In genomic region chr9:78442237-78442578, GRCm38 (mm10) we compare ENCODE assay signal across 9 mouse cellular contexts. TPM values are rescaled to one million over a fixed set of nuclear protein-coding genes. Genes with fewer than 3 reads are reported as not detected.
DNase-seq lines count a peak whose midpoint lies in the region; ATAC-seq and TF ChIP-seq lines count a peak whose summit lies in the region.
"Had no signal": no experiment of that assay in that cellular context is flagged by ENCODE, and none has a peak within 500 bp of the region (broad histone marks: within the 10 kb centered on the region; RNA-seq: fewer than 3 reads in every experiment).

No protein-coding gene starts in this region.

- DNase-seq in lung, postnatal 14 days, result no peak
- no peak for DNase-seq in adrenal gland, adult (ENCODE audit: inconsistent age in 2 of 2, low spot score in 1 of 2)
- no peak for DNase-seq in adrenal gland, postnatal 4 days (ENCODE audit: low spot score in 2 of 2)
- no peak for DNase-seq in testis, postnatal 14 days (ENCODE audit: low spot score)

- peak; percentile 47; the same call in 1 of the 2 replicates for ATAC-seq in lung, embryonic 16.5 days (ENCODE audit: low read depth)
- peak; percentile 60; the same call in 1 of the 2 replicates for ATAC-seq in embryonic facial prominence, embryonic 15.5 days (ENCODE audit: insufficient number of reproducible peaks, low FRiP score, low TSS enrichment, low read depth)
- ATAC-seq in limb, embryonic 12.5 days (ENCODE audit: insufficient number of reproducible peaks, insufficient read depth, low FRiP score, low TSS enrichment, low read depth), result 0 out of 2 replicates have a peak, but pooled peaks have one; percentile 34

- H3K36me3 ChIP-seq in lung, embryonic 16.5 days (ENCODE audit: control insufficient read depth, insufficient read depth, low read length), result no peaks in the 10 kb centered on the region
- H3K36me3 ChIP-seq in embryonic facial prominence, embryonic 15.5 days, result no peaks in the 10 kb centered on the region
- no peaks in the 10 kb centered on the region for H3K36me3 ChIP-seq in limb, embryonic 12.5 days
- no peaks in the 10 kb centered on the region for H3K36me3 ChIP-seq in small intestine, adult 2 months (ENCODE audit: control insufficient read depth, insufficient read depth, low read length)

- peaks cover 40% of the 10 kb centered on the region for H3K27me3 ChIP-seq in lung, embryonic 16.5 days (ENCODE audit: control insufficient read depth, insufficient read depth, low read depth, low read length)
- H3K27me3 ChIP-seq in embryonic facial prominence, embryonic 15.5 days, result peaks cover 56% of the 10 kb centered on the region
- H3K27me3 ChIP-seq in limb, embryonic 12.5 days, result peaks cover 69% of the 10 kb centered on the region
- no peaks in the 10 kb centered on the region for H3K27me3 ChIP-seq in small intestine, adult 2 months (ENCODE audit: control insufficient read depth, insufficient read depth, low read length)

- no peak for TF ChIP-seq CTCF in small intestine, adult 2 months (IDR thresholded peaks at IDR 0.05; ENCODE audit: extremely low read depth, insufficient read length, insufficient replicate concordance, low read depth, low read length)

- TF ChIP-seq POLR2A in small intestine, adult 2 months (IDR thresholded peaks at IDR 0.05; ENCODE audit: low read depth, low read length), result no peak

- WGBS in lung, embryonic 16.5 days, result 5% methylated on average over 9 of the region's 9 CpGs
- 2% methylated on average over 9 of the region's 9 CpGs for WGBS in embryonic facial prominence, embryonic 15.5 days
- 4% methylated on average over 9 of the region's 9 CpGs for WGBS in limb, embryonic 12.5 days
- WGBS in small intestine, adult 2 months, result 2% methylated on average over 9 of the region's 9 CpGs

- peak overlapping the region; percentile 60 for H3K4me3 ChIP-seq in lung, embryonic 16.5 days (ENCODE audit: low read length)
- H3K4me3 ChIP-seq in embryonic facial prominence, embryonic 15.5 days (replicated peaks), result peak overlapping the region; percentile 53
- peak overlapping the region; percentile 49 for H3K4me3 ChIP-seq in limb, embryonic 12.5 days (replicated peaks)
- peak overlapping the region; percentile 73 for H3K4me3 ChIP-seq in small intestine, adult 2 months (ENCODE audit: low read depth, low read length)

- H3K4me1 ChIP-seq in lung, embryonic 16.5 days (replicated peaks; ENCODE audit: control insufficient read depth, insufficient read depth, low read length), result peaks cover 14% of the 10 kb centered on the region
- H3K4me1 ChIP-seq in embryonic facial prominence, embryonic 15.5 days, result peaks cover 19% of the 10 kb centered on the region
- peaks cover 7% of the 10 kb centered on the region; the same call in 1 of the 2 replicates for H3K4me1 ChIP-seq in limb, embryonic 12.5 days (replicated peaks)
- peaks cover 2% of the 10 kb centered on the region for H3K4me1 ChIP-seq in small intestine, adult 2 months (ENCODE audit: control insufficient read depth, insufficient read depth, insufficient read length, low read length)

- H3K9me3 ChIP-seq in lung, embryonic 16.5 days (ENCODE audit: control insufficient read depth, low read length), result no peaks in the 10 kb centered on the region
- no peaks in the 10 kb centered on the region for H3K9me3 ChIP-seq in embryonic facial prominence, embryonic 15.5 days (replicated peaks)
- H3K9me3 ChIP-seq in limb, embryonic 12.5 days, result no peaks in the 10 kb centered on the region

- peak overlapping the region; percentile 72 for H3K9ac ChIP-seq in lung, embryonic 16.5 days (ENCODE audit: low read length)
- H3K9ac ChIP-seq in embryonic facial prominence, embryonic 15.5 days, result peak overlapping the region; percentile 35
- peak overlapping the region; percentile 58 for H3K9ac ChIP-seq in limb, embryonic 12.5 days (replicated peaks)

- H3K27ac ChIP-seq in lung, embryonic 16.5 days (ENCODE audit: low read length), result no peak overlapping the region
- H3K27ac ChIP-seq in embryonic facial prominence, embryonic 15.5 days (replicated peaks), result no peak overlapping the region
- no peak overlapping the region for H3K27ac ChIP-seq in limb, embryonic 12.5 days
- no peak overlapping the region for H3K27ac ChIP-seq in small intestine, adult 2 months (ENCODE audit: insufficient read depth, low read depth, low read length)

- H3K4me2 ChIP-seq in lung, embryonic 16.5 days (ENCODE audit: low read depth, low read length), result peak overlapping the region; percentile 89
- peak overlapping the region; percentile 93 for H3K4me2 ChIP-seq in embryonic facial prominence, embryonic 15.5 days (replicated peaks)
- peak overlapping the region; percentile 79 for H3K4me2 ChIP-seq in limb, embryonic 12.5 days

RNA-seq across cellular contexts. Expression of gene Cgas, which starts 0.8 kb away (rescaled TPM):
- 1.9 and 2.7 TPM in 2 replicates for polyA plus RNA-seq in lung, embryonic 16.5 days (2015; fragmentation: Nextera tagmentation; extraction: Ambion mirVana)
- 2.5 and 3.3 TPM in 2 replicates for polyA plus RNA-seq in embryonic facial prominence, embryonic 15.5 days (2015; fragmentation: Nextera tagmentation; extraction: Ambion mirVana)
- 1.7 TPM in 2 replicates for polyA plus RNA-seq in limb, embryonic 12.5 days (2016; fragmentation: Nextera tagmentation; extraction: Ambion mirVana)
- polyA plus RNA-seq in small intestine, adult 2 months (2012; rRNA removed), result 0.46 and 0.86 TPM in 2 replicates
- 1 to 10 TPM; 1.6 to 1.7 TPM for total RNA-seq in adrenal gland, postnatal 4 days (2021)

RNA-seq across cellular contexts. Expression of gene Mto1, which starts 5.8 kb away (rescaled TPM):
- 22.5 and 22.8 TPM in 2 replicates for polyA plus RNA-seq in lung, embryonic 16.5 days (2015; fragmentation: Nextera tagmentation; extraction: Ambion mirVana)
- polyA plus RNA-seq in embryonic facial prominence, embryonic 15.5 days (2015; fragmentation: Nextera tagmentation; extraction: Ambion mirVana), result 21.2 and 23.6 TPM in 2 replicates
- polyA plus RNA-seq in limb, embryonic 12.5 days (2016; fragmentation: Nextera tagmentation; extraction: Ambion mirVana), result 20.3 and 23.5 TPM in 2 replicates
- polyA plus RNA-seq in small intestine, adult 2 months (2012; rRNA removed), result 6.1 and 7.3 TPM in 2 replicates
- total RNA-seq in adrenal gland, postnatal 4 days (2021), result 10 to 100 TPM; 25.4 to 27.7 TPM

RNA-seq across cellular contexts. Expression of gene Gm17324, which starts 6.4 kb away (rescaled TPM):
- 1.0 and 1.3 TPM in 2 replicates for polyA plus RNA-seq in lung, embryonic 16.5 days (2015; fragmentation: Nextera tagmentation; extraction: Ambion mirVana)
- 0.88 and 1.1 TPM in 2 replicates for polyA plus RNA-seq in embryonic facial prominence, embryonic 15.5 days (2015; fragmentation: Nextera tagmentation; extraction: Ambion mirVana)
- polyA plus RNA-seq in limb, embryonic 12.5 days (2016; fragmentation: Nextera tagmentation; extraction: Ambion mirVana), result 0.79 and 0.88 TPM in 2 replicates
- not detected in 2 replicates for polyA plus RNA-seq in small intestine, adult 2 months (2012; rRNA removed)
- total RNA-seq in adrenal gland, postnatal 4 days (2021), result under 1 TPM; 0.34 to 0.79 TPM

RNA-seq across cellular contexts. Expression of gene Ddx43, which starts 46.6 kb away (rescaled TPM):
- polyA plus RNA-seq in lung, embryonic 16.5 days (2015; fragmentation: Nextera tagmentation; extraction: Ambion mirVana), result 0.11 and 0.13 TPM in 2 replicates
- polyA plus RNA-seq in embryonic facial prominence, embryonic 15.5 days (2015; fragmentation: Nextera tagmentation; extraction: Ambion mirVana), result 0.20 and 0.28 TPM in 2 replicates
- 0.30 and 0.54 TPM in 2 replicates for polyA plus RNA-seq in limb, embryonic 12.5 days (2016; fragmentation: Nextera tagmentation; extraction: Ambion mirVana)
- not detected in 2 replicates for polyA plus RNA-seq in small intestine, adult 2 months (2012; rRNA removed)
- total RNA-seq in adrenal gland, postnatal 4 days (2021), result under 1 TPM; 0.14 to 0.17 TPM
- total RNA-seq: left cerebral cortex, postnatal 36 days had no signal

RNA-seq across cellular contexts. Expression of gene Eef1a1, which starts 46.7 kb away (rescaled TPM):
- 4,476 and 4,740 TPM in 2 replicates for polyA plus RNA-seq in lung, embryonic 16.5 days (2015; fragmentation: Nextera tagmentation; extraction: Ambion mirVana)
- 5,028 and 5,329 TPM in 2 replicates for polyA plus RNA-seq in embryonic facial prominence, embryonic 15.5 days (2015; fragmentation: Nextera tagmentation; extraction: Ambion mirVana)
- 4,104 and 4,228 TPM in 2 replicates for polyA plus RNA-seq in limb, embryonic 12.5 days (2016; fragmentation: Nextera tagmentation; extraction: Ambion mirVana)
- polyA plus RNA-seq in small intestine, adult 2 months (2012; rRNA removed), result 1,017 and 1,625 TPM in 2 replicates
- total RNA-seq in adrenal gland, postnatal 4 days (2021), result 1,000 to 10,000 TPM; 7,895 to 7,946 TPM
